Mouse (Mus musculus) mouse trophoblast stem cell (cell line): ENCODE measurements around the gene Alg9.

Experiments used
- in situ Hi-C, 2 experiments: fragments of 300-500 bp; cut with MseI, MboI; formaldehyde crosslinking; loops; 2 replicates in 1 of 2; 3 replicates in 1 of 2; pipeline ENCODE4 v1.15.1; 2025

Gene Alg9

GRCm38 (mm10) chr9:50756711-50757110, 18.1 kb upstream of the Alg9 start:
- in situ Hi-C loops, result no loop called here

GRCm38 (mm10) chr9:50761520-50762243, 13.1 kb upstream of the Alg9 start:
- in situ Hi-C loops, result no loop called here

- in situ Hi-C loops, result no loop called here
Measured at GRCm38 (mm10) chr9:50763331-50763730, 11.5 kb upstream of the Alg9 start.

GRCm38 (mm10) chr9:50767531-50768106, 7.2 kb upstream of the Alg9 start:
- in situ Hi-C loops, result no loop called here

- in situ Hi-C loops, result no loop called here
Measured at GRCm38 (mm10) chr9:50768107-50769002, 6.5 kb upstream of the Alg9 start, which contains the start of gene Fdxacb1. Fdxacb1 (plus strand) TSS chr9:50768236.

- in situ Hi-C loops, result no loop called here
Measured at GRCm38 (mm10) chr9:50770011-50770410, 4.8 kb upstream of the Alg9 start.

GRCm38 (mm10) chr9:50774026-50774462, 775 bp upstream of the Alg9 start:
- in situ Hi-C loops, result no loop called here

GRCm38 (mm10) chr9:50775662-50776126, 875 bp downstream of the Alg9 start:
- in situ Hi-C loops, result no loop called here

GRCm38 (mm10) chr9:50776162-50776760, 1.4 kb downstream of the Alg9 start:
- in situ Hi-C loops, result no loop called here

GRCm38 (mm10) chr9:50782155-50782554, 7.3 kb downstream of the Alg9 start:
- in situ Hi-C loops, result no loop called here

- in situ Hi-C loops, result no loop called here
Measured at GRCm38 (mm10) chr9:50795266-50795665, 20.4 kb downstream of the Alg9 start.

GRCm38 (mm10) chr9:50796776-50797175, 22.0 kb downstream of the Alg9 start:
- in situ Hi-C loops, result no loop called here

- in situ Hi-C loops, result no loop called here
Measured at GRCm38 (mm10) chr9:50797641-50798040, 22.8 kb downstream of the Alg9 start.

GRCm38 (mm10) chr9:50798368-50798767, 23.5 kb downstream of the Alg9 start:
- in situ Hi-C loops, result no loop called here

GRCm38 (mm10) chr9:50800985-50801384, 26.2 kb downstream of the Alg9 start:
- in situ Hi-C loops, result no loop called here

- in situ Hi-C loops, result no loop called here
Measured at GRCm38 (mm10) chr9:50803055-50803671, 28.3 kb downstream of the Alg9 start.

- in situ Hi-C loops, result no loop called here
Measured at GRCm38 (mm10) chr9:50808471-50808870, 33.7 kb downstream of the Alg9 start.

GRCm38 (mm10) chr9:50809146-50809545, 34.3 kb downstream of the Alg9 start:
- in situ Hi-C loops, result no loop called here

GRCm38 (mm10) chr9:50811187-50811586, 36.4 kb downstream of the Alg9 start:
- in situ Hi-C loops, result no loop called here

GRCm38 (mm10) chr9:50811746-50812145, 36.9 kb downstream of the Alg9 start:
- in situ Hi-C loops, result no loop called here

GRCm38 (mm10) chr9:50813796-50814195, 39.0 kb downstream of the Alg9 start:
- in situ Hi-C loops, result no loop called here
